Mouse (Mus musculus): Measurements from ENCODE around the gene Nfam1. TPM values are rescaled to one million over a fixed set of nuclear protein-coding genes. Genes with fewer than 3 reads are reported as not detected.
A peak's percentile ranks its signal among the peaks of the same experiment; 100 is the strongest.
"Not testable (repeated sequence)": the region's sequence is repeated elsewhere in the genome, so short reads cannot be mapped to it uniquely, and the experiment has no call there.

Nfam1 gene
- polyA plus RNA-seq, 1 experiment from 2014 or later = 6.5 TPM

- Histone ChIP-seq H3K9ac (replicated peaks; ENCODE audit: low read depth) (no peak overlapping the region), H3K4me3 (ENCODE audit: low read depth, low read length) (no peak overlapping the region), H3K27me3 (replicated peaks; ENCODE audit: insufficient read depth, low read length) (no peaks in the 10 kb centered on the region), H3K4me2 (replicated peaks; ENCODE audit: low read depth, low read length) (no peak overlapping the region), H3K27ac (ENCODE audit: low read length) (no peak overlapping the region), H3K36me3 (ENCODE audit: insufficient read depth, low read length) (no peaks in the 10 kb centered on the region), H3K4me1 (ENCODE audit: insufficient read depth, low read depth, low read length) (no peaks in the 10 kb centered on the region), H3K9me3 (ENCODE audit: low read length) (no peaks in the 10 kb centered on the region)
- no peak for TF ChIP-seq CTCF (IDR thresholded peaks at IDR 0.05)
- no peak for TF ChIP-seq EP300 (IDR thresholded peaks at IDR 0.05)
- ATAC-seq = no peak
- 21% methylated on average over 4 of the region's 4 CpGs for WGBS
- DNase-seq (ENCODE audit: low spot score) = peak; percentile 42
Observed at GRCm38 (mm10) chr15:83065543-83065942, 32.4 kb upstream of the Nfam1 start.

GRCm38 (mm10) chr15:83062582-83062981, 29.5 kb upstream of the Nfam1 start:
- H3K9ac ChIP-seq (replicated peaks; ENCODE audit: low read depth); H3K27ac ChIP-seq (ENCODE audit: low read length); ATAC-seq; H3K36me3 ChIP-seq (ENCODE audit: insufficient read depth, low read length); H3K4me2 ChIP-seq (replicated peaks; ENCODE audit: low read depth, low read length); H3K9me3 ChIP-seq (ENCODE audit: low read length); DNase-seq (ENCODE audit: low spot score); H3K27me3 ChIP-seq (replicated peaks; ENCODE audit: insufficient read depth, low read length); H3K4me1 ChIP-seq (ENCODE audit: insufficient read depth, low read depth, low read length); H3K4me3 ChIP-seq (ENCODE audit: low read depth, low read length): not testable (repeated sequence)
- WGBS = 89% methylated on average over 2 of the region's 2 CpGs

DNA sequence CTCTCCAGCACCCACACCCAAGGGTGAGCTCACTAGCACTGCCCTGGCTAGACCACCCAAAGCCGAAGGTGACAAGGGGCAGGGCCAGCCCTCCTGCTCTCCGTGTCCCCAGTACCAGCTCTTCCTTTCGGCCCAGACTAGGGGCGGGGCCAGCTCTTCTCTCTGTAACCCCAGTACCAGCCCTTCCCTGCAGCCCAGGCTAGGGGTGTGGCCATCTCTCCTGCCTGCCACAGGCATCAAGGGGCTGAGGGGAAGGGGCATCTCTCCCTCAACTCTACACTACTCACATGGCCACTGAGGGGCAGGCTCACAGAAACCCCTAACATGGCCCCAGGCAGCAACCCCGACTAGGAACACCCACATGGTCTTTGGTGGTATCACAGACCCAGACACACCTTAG, 28.6 kb upstream of the Nfam1 start:
- Histone ChIP-seq H3K27me3 (replicated peaks; ENCODE audit: insufficient read depth, low read length) (no peaks in the 10 kb centered on the region), H3K4me2 (replicated peaks; ENCODE audit: low read depth, low read length) (no peak overlapping the region), H3K4me3 (ENCODE audit: low read depth, low read length) (no peak overlapping the region), H3K36me3 (ENCODE audit: insufficient read depth, low read length) (no peaks in the 10 kb centered on the region), H3K4me1 (ENCODE audit: insufficient read depth, low read depth, low read length) (peaks cover 3% of the 10 kb centered on the region; the same call in 1 of the 2 replicates), H3K9ac (replicated peaks; ENCODE audit: low read depth) (no peak overlapping the region), H3K9me3 (ENCODE audit: low read length) (no peaks in the 10 kb centered on the region), H3K27ac (ENCODE audit: low read length) (no peak overlapping the region)
- no peak for DNase-seq (ENCODE audit: low spot score)
- no peak for TF ChIP-seq CTCF (IDR thresholded peaks at IDR 0.05)
- no peak for TF ChIP-seq EP300 (IDR thresholded peaks at IDR 0.05)
- no peak for ATAC-seq
- 21% methylated on average over 5 of the region's 5 CpGs for WGBS

- Histone ChIP-seq H3K27me3 (replicated peaks; ENCODE audit: insufficient read depth, low read length) (no peaks in the 10 kb centered on the region), H3K9ac (replicated peaks; ENCODE audit: low read depth) (no peak overlapping the region), H3K4me3 (ENCODE audit: low read depth, low read length) (no peak overlapping the region), H3K27ac (ENCODE audit: low read length) (no peak overlapping the region), H3K36me3 (ENCODE audit: insufficient read depth, low read length) (no peaks in the 10 kb centered on the region), H3K9me3 (ENCODE audit: low read length) (no peaks in the 10 kb centered on the region), H3K4me2 (replicated peaks; ENCODE audit: low read depth, low read length) (no peak overlapping the region), H3K4me1 (ENCODE audit: insufficient read depth, low read depth, low read length) (peaks cover 3% of the 10 kb centered on the region; the same call in 1 of the 2 replicates)
- no peak for TF ChIP-seq EP300 (IDR thresholded peaks at IDR 0.05)
- no peak for TF ChIP-seq CTCF (IDR thresholded peaks at IDR 0.05)
- no peak for DNase-seq (ENCODE audit: low spot score)
- ATAC-seq = no peak
- WGBS = 44% methylated on average over 5 of the region's 5 CpGs
Observed at GRCm38 (mm10) chr15:83059233-83059660, 26.1 kb upstream of the Nfam1 start.

DNA sequence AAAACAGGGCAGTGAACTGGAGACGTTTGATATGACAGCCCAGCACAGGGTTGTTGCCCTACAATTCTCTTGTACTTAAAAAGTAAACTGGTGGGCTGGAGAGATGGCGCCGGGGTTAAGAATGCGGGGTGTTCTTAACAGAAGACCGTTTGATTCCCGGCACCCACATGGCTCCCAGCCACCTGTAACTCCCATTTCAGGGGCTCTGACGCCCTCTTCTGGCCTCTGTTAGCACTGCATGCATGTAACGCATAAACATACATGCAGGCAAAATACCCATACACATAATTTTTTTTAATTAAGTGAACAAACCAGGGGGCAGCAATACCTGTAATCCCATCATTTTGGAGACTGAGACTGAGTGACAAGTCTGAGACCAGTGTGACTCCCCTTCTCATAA, 24.4 kb upstream of the Nfam1 start:
- H3K4me2 ChIP-seq (replicated peaks; ENCODE audit: low read depth, low read length) = no peak overlapping the region
- H3K4me1 ChIP-seq (ENCODE audit: insufficient read depth, low read depth, low read length) = peaks cover 3% of the 10 kb centered on the region; the same call in 1 of the 2 replicates
- ATAC-seq = no peak
- WGBS = 63% methylated on average over 8 of the region's 8 CpGs
- H3K36me3 ChIP-seq (ENCODE audit: insufficient read depth, low read length) = no peaks in the 10 kb centered on the region
- no peaks in the 10 kb centered on the region for H3K9me3 ChIP-seq (ENCODE audit: low read length)
- H3K27ac ChIP-seq (ENCODE audit: low read length) = no peak overlapping the region
- no peak for DNase-seq (ENCODE audit: low spot score)
- H3K27me3 ChIP-seq (replicated peaks; ENCODE audit: insufficient read depth, low read length) = no peaks in the 10 kb centered on the region
- H3K9ac ChIP-seq (replicated peaks; ENCODE audit: low read depth) = no peak overlapping the region
- TF ChIP-seq CTCF (IDR thresholded peaks at IDR 0.05) (no peak), EP300 (IDR thresholded peaks at IDR 0.05) (no peak)
- H3K4me3 ChIP-seq (ENCODE audit: low read depth, low read length) = no peak overlapping the region

DNA sequence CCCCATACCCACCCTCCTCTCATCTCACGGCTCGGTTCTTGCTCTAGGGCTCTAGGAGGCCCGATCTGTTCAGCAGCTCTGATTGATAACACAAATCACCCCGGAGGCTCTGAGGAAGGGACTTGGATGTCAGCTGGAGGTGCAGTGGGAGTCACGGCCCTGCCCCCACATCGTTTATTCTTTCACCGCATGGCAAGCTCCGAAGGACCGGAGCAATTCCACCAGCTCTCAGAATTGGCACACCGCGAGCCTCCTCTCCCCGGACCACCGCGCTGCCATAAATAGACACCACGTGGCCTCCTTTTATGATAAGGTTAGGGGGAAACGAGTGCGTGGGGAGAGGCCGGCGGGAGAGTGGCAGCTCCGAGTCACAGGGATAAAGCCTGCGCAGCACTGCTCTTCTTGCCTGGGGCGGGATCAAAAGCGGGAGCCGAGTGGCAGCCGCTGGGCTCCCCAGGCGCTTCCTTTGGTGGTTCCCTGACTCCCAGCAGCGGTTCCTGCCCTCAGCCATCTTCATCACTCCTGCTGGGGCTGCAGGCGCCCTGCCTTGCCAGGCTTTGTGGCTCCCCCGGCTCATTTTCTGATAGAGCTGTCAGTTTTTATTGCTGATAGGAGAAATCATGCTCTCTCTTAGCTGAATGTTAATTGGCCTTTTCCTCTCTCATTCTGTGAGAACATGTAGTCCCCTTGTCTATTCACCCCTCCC, 23.4 kb upstream of the Nfam1 start:
- 1% methylated on average over 29 of the region's 29 CpGs for WGBS
- DNase-seq (ENCODE audit: low spot score) (peak; percentile 37), ATAC-seq (peak; percentile 14; the same call in 1 of the 2 replicates)
- Histone ChIP-seq H3K27me3 (replicated peaks; ENCODE audit: insufficient read depth, low read length) (no peaks in the 10 kb centered on the region), H3K4me3 (ENCODE audit: low read depth, low read length) (peak overlapping the region; percentile 35), H3K9ac (replicated peaks; ENCODE audit: low read depth) (0 out of 2 replicates have a peak overlapping the region, but pooled peaks have one; percentile 8), H3K36me3 (ENCODE audit: insufficient read depth, low read length) (no peaks in the 10 kb centered on the region), H3K9me3 (ENCODE audit: low read length) (no peaks in the 10 kb centered on the region), H3K4me1 (ENCODE audit: insufficient read depth, low read depth, low read length) (peaks cover 3% of the 10 kb centered on the region; the same call in 1 of the 2 replicates), H3K4me2 (replicated peaks; ENCODE audit: low read depth, low read length) (peak overlapping the region; percentile 64), H3K27ac (ENCODE audit: low read length) (no peak overlapping the region)
- no peak for TF ChIP-seq EP300 (IDR thresholded peaks at IDR 0.05)

Data from lung, postnatal 0 days (tissue).